Mouse (Mus musculus): ENCODE measurements at regions not wholly inside any gene's neighbourhood (a gene's known extent, or its start where the extent isn't known, plus 50 kb on each side); places are given as distances from the start of the nearest gene placed in this dataset.
A peak's percentile ranks its signal among the peaks of the same experiment; 100 is the strongest.

GRCm38 (mm10) chr15:29199988-29200387 is 972.4 kb upstream of the Ctnnd2 start:
- DNase-seq: no peak

GRCm38 (mm10) chr15:29223667-29224066 is 948.7 kb upstream of the Ctnnd2 start:
- DNase-seq: peak; percentile 90 to 91

GRCm38 (mm10) chr15:29226889-29227288 is 945.5 kb upstream of the Ctnnd2 start:
- DNase-seq: peak; percentile 14 to 19

GRCm38 (mm10) chr15:29234635-29235034 is 937.8 kb upstream of the Ctnnd2 start:
- no peak for DNase-seq

- peak; percentile 26 to 57 for DNase-seq
These were observed 917.2 kb upstream of the Ctnnd2 start for GRCm38 (mm10) chr15:29255152-29255551.

GRCm38 (mm10) chr15:29266767-29267166 is 905.6 kb upstream of the Ctnnd2 start:
- no peak for DNase-seq

- no peak for DNase-seq
These were observed 875.9 kb upstream of the Ctnnd2 start for GRCm38 (mm10) chr15:29296454-29296853.
